Mouse (Mus musculus) heart, postnatal 0 days (tissue): ENCODE measurements at regions not wholly inside any gene's neighbourhood (a gene's known extent, or its start where the extent isn't known, plus 50 kb on each side); places are given as distances from the start of the nearest gene placed in this dataset.

Source experiments
- ATAC-seq: fragments of 200-750 bp; cut with Nextera tagmentation; 2 replicates; pipeline ENCODE4 v1.8.0; 2017; ENCODE audit warnings: low read depth, moderate number of reproducible peaks, moderate library complexity; ENCODE audit not compliant: insufficient read depth
- DNase-seq: peaks from one replicate; pipeline ENCODE4 v3.0.0-alpha.2; 2016; ENCODE audit warnings: low spot score
- H3K27ac ChIP-seq: fragments of 300-500 bp; sonication (generic); 2 replicates; pipeline ENCODE4 v1.5.1; 2014; ENCODE audit warnings: low read depth, mild to moderate bottlenecking
- H3K27me3 ChIP-seq: fragments of 300-500 bp; sonication (generic); 2 replicates; pipeline ENCODE4 v1.6.1; 2014; ENCODE audit warnings: low read length, mixed read lengths; ENCODE audit not compliant: control insufficient read depth, insufficient read depth
- H3K36me3 ChIP-seq: fragments of 300-500 bp; sonication (generic); replicated peaks from 2 replicates; pipeline ENCODE4 v1.6.1; 2014; ENCODE audit warnings: low read length, mixed read lengths; ENCODE audit not compliant: control insufficient read depth, insufficient read depth
- H3K4me1 ChIP-seq: fragments of 300-500 bp; sonication (generic); 2 replicates; pipeline ENCODE4 v1.6.1; 2014; ENCODE audit warnings: antibody characterized with exemption; ENCODE audit not compliant: control insufficient read depth, insufficient read depth
- H3K4me2 ChIP-seq: fragments of 300-500 bp; sonication (generic); 2 replicates; pipeline ENCODE4 v1.6.1; 2014; ENCODE audit warnings: low read depth, mild to moderate bottlenecking, low read length, moderate library complexity
- H3K4me3 ChIP-seq: fragments of 300-500 bp; sonication (generic); 2 replicates; pipeline ENCODE4 v1.5.1; 2014; ENCODE audit warnings: low read depth, low read length
- H3K9ac ChIP-seq: fragments of 300-500 bp; sonication (generic); replicated peaks from 2 replicates; pipeline ENCODE4 v1.6.1; 2014; ENCODE audit warnings: low read depth, low read length, mixed read lengths
- H3K9me3 ChIP-seq: fragments of 300-500 bp; sonication (generic); replicated peaks from 2 replicates; pipeline ENCODE4 v1.6.1; 2016; ENCODE audit warnings: low read length; ENCODE audit not compliant: control insufficient read depth
- CTCF ChIP-seq: IDR thresholded peaks from 2 replicates; pipeline ENCODE4 v1.5.1; 2016; ENCODE audit warnings: antibody characterized with exemption, control low read depth, low read depth
- EP300 ChIP-seq: IDR thresholded peaks from 2 replicates; pipeline ENCODE4 v1.6.1; 2016; ENCODE audit warnings: antibody characterized with exemption, low read depth
- WGBS: fragments of 180-500 bp; shearing (Covaris S2); extraction: QIAGEN DNeasy Blood & Tissue Kit; methylation state at CpG from one replicate; pipeline ENCODE4 v1.1.7; 2014; 5-methylcytosine and 5-hydroxymethylcytosine counted together

DNA sequence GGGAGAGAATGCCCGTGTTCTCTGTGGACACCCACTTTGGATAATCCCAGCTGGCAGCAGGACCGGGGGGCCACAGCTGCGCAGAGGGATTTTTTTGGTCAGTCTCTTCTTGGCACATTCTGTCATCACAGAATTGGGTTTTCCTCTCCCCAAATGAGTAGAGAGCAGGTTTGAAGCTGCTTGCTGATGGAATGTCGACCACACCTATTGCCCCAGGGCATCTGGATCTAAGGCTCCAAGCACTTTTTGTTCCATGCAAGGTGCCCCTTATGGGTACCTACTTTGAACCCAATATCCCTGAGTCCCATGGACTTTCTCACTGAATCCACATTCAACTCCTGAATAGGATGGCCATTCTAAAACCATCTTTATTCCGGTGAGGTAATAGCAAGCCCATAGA, 314.3 kb upstream of the Npvf start:
- DNase-seq = no peak

DNA sequence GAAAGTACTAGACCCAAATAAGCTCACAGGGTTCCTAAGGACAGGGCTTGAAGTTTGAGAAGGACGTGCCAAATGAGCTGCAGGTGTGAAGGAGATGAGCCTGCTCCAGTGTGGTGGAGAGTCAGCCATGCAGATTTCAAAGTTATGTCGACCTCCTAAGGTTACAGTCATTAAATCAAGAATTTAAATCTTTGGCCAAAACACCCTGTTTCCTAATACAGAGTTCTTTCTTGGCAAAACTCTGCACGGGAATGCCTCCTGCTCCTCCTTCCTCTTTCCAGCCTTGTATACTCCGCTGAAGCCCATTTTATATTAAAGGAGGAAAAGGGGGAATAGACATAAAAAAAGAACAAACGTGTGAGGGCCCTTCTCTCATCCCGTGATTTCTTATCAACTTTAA, 315.1 kb upstream of the Npvf start:
- Histone ChIP-seq H3K4me2 (no peak overlapping the region), H3K9ac (no peak overlapping the region), H3K27ac (no peak overlapping the region), H3K27me3 (no peaks in the 10 kb centered on the region), H3K4me1 (peaks cover 6% of the 10 kb centered on the region; the same call in 1 of the 2 replicates), H3K4me3 (no peak overlapping the region), H3K36me3 (no peaks in the 10 kb centered on the region), H3K9me3 (no peaks in the 10 kb centered on the region)
- DNase-seq (no peak), ATAC-seq (no peak)
- no peak for TF ChIP-seq EP300
- no peak for TF ChIP-seq CTCF
- 48% methylated on average over 6 of the region's 6 CpGs for WGBS

More for the DNA sequence above, 314.3 kb upstream of the Npvf start:
- no peak overlapping the region for H3K9ac ChIP-seq
- H3K4me3 ChIP-seq = no peak overlapping the region
- no peaks in the 10 kb centered on the region for H3K27me3 ChIP-seq
- no peak overlapping the region for H3K4me2 ChIP-seq
- H3K27ac ChIP-seq = no peak overlapping the region
- H3K4me1 ChIP-seq = peaks cover 3% of the 10 kb centered on the region; the same call in 1 of the 2 replicates
- no peaks in the 10 kb centered on the region for H3K36me3 ChIP-seq
- no peaks in the 10 kb centered on the region for H3K9me3 ChIP-seq
- 87% methylated on average over 5 of the region's 5 CpGs for WGBS
- ATAC-seq = no peak
- TF ChIP-seq EP300 = no peak
- TF ChIP-seq CTCF = no peak

DNA sequence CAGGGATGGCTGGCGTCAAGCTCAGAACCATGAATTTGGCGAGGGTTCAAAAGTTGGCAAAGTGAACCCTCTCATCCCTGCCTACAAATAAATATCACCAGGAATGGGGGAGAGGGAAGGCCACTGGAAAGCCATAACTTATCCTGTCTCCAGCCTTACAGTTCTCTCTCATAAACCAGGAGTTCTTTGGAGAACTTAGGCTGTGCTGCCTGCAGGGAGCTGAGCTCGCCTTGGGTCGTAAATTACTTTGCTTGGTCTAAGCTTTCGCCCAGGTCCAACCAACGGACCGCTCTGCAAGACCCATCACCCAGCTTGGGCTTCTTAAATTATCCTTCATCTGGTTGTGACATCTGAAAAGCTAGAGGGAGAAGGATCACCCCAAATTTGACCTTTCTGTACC, 315.8 kb upstream of the Npvf start:
- no peak overlapping the region for H3K27ac ChIP-seq
- TF ChIP-seq CTCF (no peak), EP300 (no peak)
- H3K27me3 ChIP-seq = no peaks in the 10 kb centered on the region
- peaks cover 6% of the 10 kb centered on the region; the same call in 1 of the 2 replicates for H3K4me1 ChIP-seq
- H3K9me3 ChIP-seq = no peaks in the 10 kb centered on the region
- H3K9ac ChIP-seq = no peak overlapping the region
- no peak overlapping the region for H3K4me2 ChIP-seq
- DNase-seq (no peak), ATAC-seq (no peak)
- H3K36me3 ChIP-seq = no peaks in the 10 kb centered on the region
- WGBS = 66% methylated on average over 7 of the region's 7 CpGs
- H3K4me3 ChIP-seq = no peak overlapping the region

- WGBS = 82% methylated on average over 8 of the region's 8 CpGs
- no peaks in the 10 kb centered on the region for H3K9me3 ChIP-seq
- TF ChIP-seq EP300 (no peak), CTCF (no peak)
Measured at GRCm38 (mm10) chr6:50970770-50971169, 316.5 kb upstream of the Npvf start.

DNA sequence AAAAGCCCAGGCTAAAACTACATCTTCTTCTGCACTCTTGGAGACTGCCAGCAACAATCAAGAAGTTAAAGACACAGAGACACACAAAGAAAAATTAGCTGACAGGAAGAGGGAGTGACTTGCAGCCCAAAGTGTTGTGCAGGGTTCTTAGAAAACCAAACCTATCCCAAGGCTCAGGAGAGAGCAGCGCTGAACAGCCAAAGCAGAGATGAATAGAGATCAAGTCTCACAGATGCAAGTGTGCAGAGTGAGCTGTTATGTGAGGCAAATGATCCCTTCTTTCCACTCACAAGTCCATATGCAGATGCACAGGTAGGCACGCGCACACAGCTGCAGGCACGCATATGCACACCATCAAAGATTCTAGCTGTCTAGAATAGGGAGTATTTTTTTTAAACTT, 318.0 kb upstream of the Npvf start:
- peaks cover 6% of the 10 kb centered on the region; the same call in 1 of the 2 replicates for H3K4me1 ChIP-seq
- H3K36me3 ChIP-seq = no peaks in the 10 kb centered on the region
- H3K4me2 ChIP-seq = no peak overlapping the region
- no peak overlapping the region for H3K9ac ChIP-seq
- ATAC-seq (no peak), DNase-seq (no peak)
- H3K27ac ChIP-seq = no peak overlapping the region
- no peak overlapping the region for H3K4me3 ChIP-seq
- 85% methylated on average over 4 of the region's 4 CpGs for WGBS
- TF ChIP-seq EP300 = no peak
- TF ChIP-seq CTCF = no peak
- H3K27me3 ChIP-seq = no peaks in the 10 kb centered on the region
- no peaks in the 10 kb centered on the region for H3K9me3 ChIP-seq

More at GRCm38 (mm10) chr6:50970770-50971169, 316.5 kb upstream of the Npvf start:
- Histone ChIP-seq H3K27ac (no peak overlapping the region), H3K9ac (no peak overlapping the region), H3K27me3 (no peaks in the 10 kb centered on the region), H3K4me2 (no peak overlapping the region), H3K4me1 (peaks cover 6% of the 10 kb centered on the region; the same call in 1 of the 2 replicates), H3K36me3 (no peaks in the 10 kb centered on the region), H3K4me3 (no peak overlapping the region)
- no peak for ATAC-seq
- DNase-seq = no peak

DNA sequence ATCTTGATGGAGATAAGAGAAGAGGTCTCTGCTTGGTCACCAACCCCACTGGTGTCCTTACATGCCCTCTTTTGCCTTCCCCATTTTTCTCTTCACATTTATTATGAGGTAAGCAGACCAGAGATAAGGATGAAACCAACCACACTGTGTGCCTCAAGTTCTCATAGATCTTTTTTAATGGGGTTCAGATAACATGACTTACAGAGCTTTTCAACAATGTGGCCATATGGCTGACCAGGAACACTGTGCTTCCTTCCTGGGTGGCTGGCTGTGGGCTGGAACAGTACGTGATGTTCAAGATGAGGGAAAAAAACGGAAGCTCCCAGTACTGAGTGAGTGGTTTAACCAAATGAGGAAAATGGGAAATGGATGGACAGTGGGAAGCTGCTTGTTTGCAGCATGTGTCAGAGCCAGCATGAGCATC, 319.0 kb upstream of the Npvf start:
- 64% methylated on average over 2 of the region's 2 CpGs for WGBS
- Histone ChIP-seq H3K4me1 (peaks cover 6% of the 10 kb centered on the region; the same call in 1 of the 2 replicates), H3K4me2 (no peak overlapping the region), H3K4me3 (no peak overlapping the region), H3K9ac (no peak overlapping the region), H3K27ac (peak overlapping the region; percentile 39; the same call in 1 of the 2 replicates), H3K27me3 (no peaks in the 10 kb centered on the region), H3K9me3 (no peaks in the 10 kb centered on the region), H3K36me3 (no peaks in the 10 kb centered on the region)
- no peak; the same call in 1 of the 2 replicates for ATAC-seq
- no peak for DNase-seq
- no peak for TF ChIP-seq CTCF
- TF ChIP-seq EP300 = no peak
